Mouse (Mus musculus): ENCODE measurements around the gene Dedd2. TPM values are rescaled to one million over a fixed set of nuclear protein-coding genes. Genes with fewer than 3 reads are reported as not detected.

Gene Dedd2
- total RNA-seq, 2 experiments from 2014 or later: 23.7 to 24.1 TPM

DNA sequence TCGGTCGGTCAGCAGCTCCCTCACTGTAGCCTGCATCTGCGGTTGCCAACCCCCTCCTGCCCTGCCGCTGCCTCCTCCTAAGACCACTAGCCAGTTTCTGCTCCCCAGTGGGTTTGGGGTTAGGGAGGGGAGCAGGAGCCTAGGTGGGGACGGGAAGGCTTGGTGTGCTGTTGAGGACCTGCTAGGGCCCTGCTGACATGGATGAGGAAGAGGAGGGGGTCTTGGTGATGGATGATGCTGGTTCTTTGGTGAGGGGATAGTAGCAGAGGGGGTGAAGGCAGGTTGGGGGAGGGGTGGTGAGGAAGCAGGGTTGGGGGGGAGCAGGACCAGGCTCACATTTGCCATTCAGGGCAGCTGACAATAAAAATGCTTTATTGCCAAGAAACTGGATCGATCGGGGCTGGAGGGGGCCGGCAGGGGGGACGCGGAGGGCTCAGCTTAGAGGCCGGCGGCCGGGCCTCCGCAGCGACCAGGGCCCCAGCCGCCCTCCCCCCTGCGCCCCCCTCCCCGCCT, 70.2 kb downstream of the Dedd2 start:
- no peak overlapping the region for H3K4me3 ChIP-seq
- no peak overlapping the region for H3K27ac ChIP-seq
- no peak for DNase-seq (ENCODE audit: low spot score in 2 of 2)
- no peak for TF ChIP-seq CTCF (conservative IDR thresholded peaks at IDR 0.05)

Small RNA genes within 50 kb of the gene (microRNA-seq; reads per million reads assigned to microRNA genes)
- 0 to 1.1 reads per million in 2 experiments for gene Mir7048

Other genes starting within 250 kb of the Dedd2 start
- gene Rabac1, start 247.9 kb downstream of the Dedd2 start, total RNA-seq (2021): 100 to 1,000 TPM; 275 to 315 TPM
- gene Atp1a3, start 214.7 kb downstream of the Dedd2 start, total RNA-seq (2021): 1,000 to 10,000 TPM; 2,443 to 2,563 TPM
- gene Grik5, start 148.3 kb downstream of the Dedd2 start, total RNA-seq (2021): 100 to 1,000 TPM; 247 to 248 TPM
- 10 to 100 TPM; 29.3 to 30.3 TPM for gene Zfp574, start 148.0 kb downstream of the Dedd2 start, total RNA-seq (2021)
- 1 to 10 TPM; 8.2 to 8.5 TPM for gene Pou2f2, start 40.9 kb downstream of the Dedd2 start, total RNA-seq (2021)
- gene Zfp526, start 810 bp upstream of the Dedd2 start, total RNA-seq (2021): 10 to 100 TPM; 10.5 to 12.7 TPM
- 100 to 1,000 TPM; 206 to 220 TPM for gene Gsk3a, start 17.2 kb upstream of the Dedd2 start, total RNA-seq (2021)
- gene Erf, start 30.1 kb upstream of the Dedd2 start, total RNA-seq (2021): 10 to 100 TPM; 40.3 to 45.1 TPM
- gene Cic, start 47.1 kb upstream of the Dedd2 start, total RNA-seq (2021): 100 to 1,000 TPM; 218 to 225 TPM
- gene Pafah1b3, start 77.4 kb upstream of the Dedd2 start, total RNA-seq (2021): 10 to 100 TPM; 16.9 to 21.0 TPM
- not detected for gene Prr19, start 80.8 kb upstream of the Dedd2 start, total RNA-seq (2021)
- 10 to 100 TPM; 27.4 to 27.8 TPM for gene Tmem145, start 85.5 kb upstream of the Dedd2 start, total RNA-seq (2021)
- 100 to 1,000 TPM in 1 of 2 experiments, 10 to 100 TPM in 1; 96.9 to 100 TPM for gene Megf8, start 96.5 kb upstream of the Dedd2 start, total RNA-seq (2021)
- not detected for gene Cnfn, start 149.1 kb upstream of the Dedd2 start, total RNA-seq (2021)
- 1 to 10 TPM; 9.1 to 10.0 TPM for gene Lipe, start 178.1 kb upstream of the Dedd2 start, total RNA-seq (2021)
- gene Cxcl17, start 192.3 kb upstream of the Dedd2 start, total RNA-seq (2021): not detected